Mouse (Mus musculus): ENCODE data around the gene Col4a3. TPM values are rescaled to one million over a fixed set of nuclear protein-coding genes. Genes with fewer than 3 reads are reported as not detected.

The Col4a3 gene
- total RNA-seq, 1 experiment from 2014 or later: not detected

DNA sequence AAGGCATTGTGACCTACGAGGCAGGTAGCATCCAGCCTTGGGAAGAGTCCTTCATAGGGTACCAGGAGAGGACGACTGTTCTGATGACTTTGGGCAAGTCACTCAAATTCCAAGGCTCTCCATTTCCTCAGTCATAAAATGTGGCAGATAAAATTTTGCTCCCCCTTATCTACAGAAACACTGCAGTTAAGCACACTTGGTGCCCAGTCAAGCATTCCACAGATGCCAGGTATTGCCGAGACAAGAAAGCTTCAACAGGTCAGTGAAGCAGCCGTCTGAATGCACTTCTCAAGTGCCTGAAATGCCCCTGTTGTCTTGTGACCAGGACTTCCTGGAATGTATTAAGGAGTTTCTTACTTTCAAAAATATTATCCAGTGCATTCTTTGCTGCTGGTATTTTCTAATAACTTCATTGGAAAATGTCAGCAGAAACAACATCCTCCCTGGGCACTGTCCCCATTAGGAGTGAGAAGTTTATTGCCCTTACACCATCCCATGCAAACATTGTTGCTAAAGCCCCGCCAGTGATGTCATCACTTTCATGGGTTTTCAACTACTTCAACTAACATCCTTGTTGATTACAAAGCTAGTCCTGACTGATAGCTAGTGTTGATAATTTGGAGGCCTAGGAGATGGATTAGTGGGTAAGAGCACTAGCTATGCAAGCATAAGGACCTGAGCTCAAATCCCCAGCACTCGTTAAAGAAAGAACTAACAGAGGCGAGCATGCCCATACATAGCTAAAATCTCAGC, 16.7 kb downstream of the Col4a3 start:
- no peak for ATAC-seq (replicated peaks; ENCODE audit: insufficient number of reproducible peaks, low FRiP score, low TSS enrichment, poor library complexity, severe bottlenecking)

- ATAC-seq (replicated peaks; ENCODE audit: insufficient number of reproducible peaks, low FRiP score, low TSS enrichment, poor library complexity, severe bottlenecking): no peak
Observed at GRCm38 (mm10) chr1:82605347-82605746, 18.6 kb downstream of the Col4a3 start.

- ATAC-seq (replicated peaks; ENCODE audit: insufficient number of reproducible peaks, low FRiP score, low TSS enrichment, poor library complexity, severe bottlenecking): no peak
Observed at GRCm38 (mm10) chr1:82605856-82606255, 19.1 kb downstream of the Col4a3 start.

DNA sequence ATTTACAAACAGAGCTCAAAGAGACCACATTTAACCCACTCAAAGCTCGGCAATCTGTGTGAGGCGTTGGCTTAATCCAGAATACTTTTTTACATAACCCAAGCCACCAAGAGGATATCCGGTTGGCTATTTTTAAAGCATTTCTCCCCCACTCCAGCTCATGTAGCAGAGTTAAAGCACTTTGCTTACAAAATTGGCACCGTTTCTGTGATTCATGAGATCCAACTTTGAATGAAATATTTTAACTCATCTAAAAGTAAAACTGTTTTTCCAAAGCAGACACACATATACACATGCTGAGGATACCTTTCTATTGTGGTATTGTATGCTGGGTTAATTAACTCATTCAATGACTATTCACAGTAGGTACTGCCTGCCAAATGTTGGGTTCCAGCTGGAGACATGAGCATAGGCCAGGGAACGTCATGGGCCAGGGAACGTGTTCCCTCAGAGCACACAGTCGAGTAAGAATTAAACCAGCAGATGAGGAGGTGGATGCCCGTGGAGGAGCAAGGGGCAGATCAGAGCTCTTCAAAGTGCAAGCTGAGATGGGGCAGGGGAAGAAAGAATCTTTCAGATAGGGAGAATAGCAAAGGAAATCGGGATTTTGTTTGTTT, 22.0 kb downstream of the Col4a3 start:
- no peak for ATAC-seq (replicated peaks; ENCODE audit: insufficient number of reproducible peaks, low FRiP score, low TSS enrichment, poor library complexity, severe bottlenecking)

GRCm38 (mm10) chr1:82612061-82612660, 25.4 kb downstream of the Col4a3 start:
- ATAC-seq (replicated peaks; ENCODE audit: insufficient number of reproducible peaks, low FRiP score, low TSS enrichment, poor library complexity, severe bottlenecking): no peak

- no peak for ATAC-seq (replicated peaks; ENCODE audit: insufficient number of reproducible peaks, low FRiP score, low TSS enrichment, poor library complexity, severe bottlenecking)
Observed at GRCm38 (mm10) chr1:82618001-82618400, 31.3 kb downstream of the Col4a3 start.

DNA sequence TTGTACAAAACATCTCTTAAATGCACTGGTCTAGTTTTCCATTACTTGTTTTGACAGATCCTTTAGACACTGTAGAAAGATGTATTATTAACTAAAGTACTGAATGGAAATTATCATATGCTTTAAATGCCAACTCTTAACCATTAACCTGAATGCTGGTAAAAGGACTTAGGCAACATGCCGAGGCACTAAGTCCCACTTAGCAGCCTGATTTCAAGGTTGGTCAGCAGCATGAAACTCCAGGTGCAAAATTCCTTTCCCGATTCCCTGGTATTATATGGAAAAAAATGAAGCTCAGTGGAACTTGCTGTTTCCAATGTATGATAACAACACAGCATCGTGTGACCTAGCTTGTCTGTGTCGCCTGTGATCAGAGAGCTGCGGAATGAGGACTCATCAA, 31.9 kb downstream of the Col4a3 start:
- ATAC-seq (replicated peaks; ENCODE audit: insufficient number of reproducible peaks, low FRiP score, low TSS enrichment, poor library complexity, severe bottlenecking): no peak

- no peak for ATAC-seq (replicated peaks; ENCODE audit: insufficient number of reproducible peaks, low FRiP score, low TSS enrichment, poor library complexity, severe bottlenecking)
Observed at GRCm38 (mm10) chr1:82619981-82620380, 33.3 kb downstream of the Col4a3 start.

GRCm38 (mm10) chr1:82624934-82625333, 38.2 kb downstream of the Col4a3 start:
- no peak for ATAC-seq (replicated peaks; ENCODE audit: insufficient number of reproducible peaks, low FRiP score, low TSS enrichment, poor library complexity, severe bottlenecking)

GRCm38 (mm10) chr1:82625474-82625873, 38.8 kb downstream of the Col4a3 start:
- ATAC-seq (replicated peaks; ENCODE audit: insufficient number of reproducible peaks, low FRiP score, low TSS enrichment, poor library complexity, severe bottlenecking): no peak

DNA sequence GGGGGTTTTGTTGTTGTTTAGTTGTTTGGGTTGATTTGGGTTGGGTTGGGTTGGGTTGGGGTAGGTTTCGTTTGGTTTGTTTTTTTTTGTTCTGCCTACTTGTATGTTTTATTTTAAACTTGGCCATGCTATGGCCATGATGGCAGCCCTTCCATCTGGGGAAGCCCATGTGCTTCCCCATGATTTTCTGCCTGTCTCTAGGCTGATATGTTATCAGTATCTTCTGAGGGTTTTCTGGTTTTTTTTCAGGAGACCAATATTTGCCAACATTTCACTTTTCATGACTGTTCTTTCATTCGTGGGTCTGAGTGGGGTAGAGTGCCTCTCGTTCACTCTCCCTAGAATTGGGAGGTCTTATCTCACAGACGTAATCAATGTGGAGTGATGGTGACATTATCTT, 40.9 kb downstream of the Col4a3 start:
- ATAC-seq (replicated peaks; ENCODE audit: insufficient number of reproducible peaks, low FRiP score, low TSS enrichment, poor library complexity, severe bottlenecking): no peak

GRCm38 (mm10) chr1:82629495-82629894, 42.8 kb downstream of the Col4a3 start:
- no peak for ATAC-seq (replicated peaks; ENCODE audit: insufficient number of reproducible peaks, low FRiP score, low TSS enrichment, poor library complexity, severe bottlenecking)

- no peak for ATAC-seq (replicated peaks; ENCODE audit: insufficient number of reproducible peaks, low FRiP score, low TSS enrichment, poor library complexity, severe bottlenecking)
Observed at GRCm38 (mm10) chr1:82631169-82631792, 44.6 kb downstream of the Col4a3 start.

DNA sequence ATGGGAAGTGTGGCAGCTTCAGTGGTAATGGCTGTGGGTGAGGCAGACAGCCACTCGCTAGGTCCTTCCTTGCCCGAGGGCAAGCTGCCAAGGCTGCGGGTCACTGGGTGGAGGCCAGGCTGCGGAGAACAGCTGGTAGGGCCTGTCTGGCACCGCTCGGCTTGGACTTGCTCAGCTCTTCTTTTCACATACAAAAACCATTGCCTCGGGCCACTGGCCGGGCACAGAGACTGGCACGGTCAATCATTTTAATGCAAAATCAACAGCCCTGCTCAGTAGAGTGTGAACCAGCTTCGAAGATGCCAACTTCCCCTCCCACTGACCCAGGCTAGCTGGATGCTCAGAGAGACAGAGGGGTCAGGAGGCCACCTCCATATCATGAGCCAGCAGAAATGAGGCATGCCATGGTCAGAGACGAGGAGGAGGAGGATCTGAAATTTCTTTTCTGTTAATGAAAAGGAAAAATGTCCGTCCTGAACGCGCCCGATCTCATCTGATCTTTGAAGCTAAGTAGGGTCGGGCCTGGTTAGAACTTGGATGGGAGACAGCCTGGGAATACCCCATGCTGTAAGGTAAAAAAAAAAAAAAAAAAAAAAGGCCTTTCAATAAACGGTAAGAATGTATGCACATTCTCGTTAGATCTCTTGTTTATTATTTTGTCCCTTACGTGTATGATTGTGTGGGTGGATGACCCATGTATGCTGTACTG, 48.0 kb downstream of the Col4a3 start:
- no peak for ATAC-seq (replicated peaks; ENCODE audit: insufficient number of reproducible peaks, low FRiP score, low TSS enrichment, poor library complexity, severe bottlenecking)

GRCm38 (mm10) chr1:82635254-82635620, 48.5 kb downstream of the Col4a3 start:
- ATAC-seq (replicated peaks; ENCODE audit: insufficient number of reproducible peaks, low FRiP score, low TSS enrichment, poor library complexity, severe bottlenecking): no peak

GRCm38 (mm10) chr1:82636321-82636720, 49.6 kb downstream of the Col4a3 start:
- ATAC-seq (replicated peaks; ENCODE audit: insufficient number of reproducible peaks, low FRiP score, low TSS enrichment, poor library complexity, severe bottlenecking): no peak

DNA sequence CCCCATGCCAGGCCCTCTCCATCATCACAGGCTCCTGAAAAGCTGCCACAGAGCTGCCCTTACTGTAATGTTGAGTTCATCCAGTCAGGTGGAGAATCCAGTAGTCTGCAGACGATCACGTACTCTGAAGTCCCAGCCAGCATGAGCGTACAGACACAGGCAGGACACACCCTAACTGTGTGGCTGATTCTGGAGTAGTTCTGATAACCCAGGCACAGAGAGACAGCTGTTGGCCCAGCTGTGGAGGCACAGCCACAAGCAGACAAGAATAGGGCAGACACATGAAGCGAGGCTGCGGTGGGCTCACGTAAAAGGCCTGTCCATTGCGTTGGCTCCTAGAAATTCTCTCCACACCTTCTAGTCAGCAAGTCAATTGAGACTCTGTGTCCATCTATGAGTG, 50.7 kb downstream of the Col4a3 start:
- ATAC-seq (replicated peaks; ENCODE audit: insufficient number of reproducible peaks, low FRiP score, low TSS enrichment, poor library complexity, severe bottlenecking): no peak

GRCm38 (mm10) chr1:82638428-82638827, 51.7 kb downstream of the Col4a3 start:
- no peak for ATAC-seq (replicated peaks; ENCODE audit: insufficient number of reproducible peaks, low FRiP score, low TSS enrichment, poor library complexity, severe bottlenecking)

GRCm38 (mm10) chr1:82641316-82641987, 54.7 kb downstream of the Col4a3 start:
- no peak for ATAC-seq (replicated peaks; ENCODE audit: insufficient number of reproducible peaks, low FRiP score, low TSS enrichment, poor library complexity, severe bottlenecking)

Measured in monocyte, adult 5-6 weeks (primary cell).